Mouse (Mus musculus) frontal cortex, postnatal 14 days (tissue): ENCODE data around the gene Dusp28.
A peak's percentile ranks its signal among the peaks of the same experiment; 100 is the strongest.

Experiments used
- DNase-seq, 2 experiments: peaks; one replicate each; pipeline ENCODE4 v3.0.0; 2022; ENCODE audit warnings: low spot score in 2 of 2

Gene Dusp28

GRCm38 (mm10) chr1:92906779-92907631 lies at the start of gene Dusp28:
TSS of gene Dusp28 (plus strand) at chr1:92906981.
- DNase-seq = peak; percentile 68 to 78

DNA sequence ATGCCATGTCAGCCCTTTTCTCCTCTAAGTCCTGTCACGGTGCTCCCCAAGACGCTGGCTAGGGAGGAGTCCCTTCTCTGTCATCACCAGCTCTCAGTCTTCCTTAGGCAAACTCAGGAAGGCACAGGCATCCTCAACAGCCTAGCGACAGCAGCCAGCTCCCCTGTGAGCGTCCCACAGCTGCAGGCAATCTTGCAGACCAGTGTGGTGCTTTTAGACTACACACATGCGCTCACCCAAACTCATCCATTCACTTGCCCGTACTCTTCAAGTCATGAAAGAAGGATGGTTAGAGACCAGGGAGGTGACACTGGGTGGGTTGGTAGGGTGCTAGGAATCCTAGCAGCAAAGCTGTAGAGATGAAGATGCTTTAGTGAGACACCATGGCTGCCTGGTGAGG lies 45.3 kb upstream of the Dusp28 start:
- DNase-seq = no peak

DNA sequence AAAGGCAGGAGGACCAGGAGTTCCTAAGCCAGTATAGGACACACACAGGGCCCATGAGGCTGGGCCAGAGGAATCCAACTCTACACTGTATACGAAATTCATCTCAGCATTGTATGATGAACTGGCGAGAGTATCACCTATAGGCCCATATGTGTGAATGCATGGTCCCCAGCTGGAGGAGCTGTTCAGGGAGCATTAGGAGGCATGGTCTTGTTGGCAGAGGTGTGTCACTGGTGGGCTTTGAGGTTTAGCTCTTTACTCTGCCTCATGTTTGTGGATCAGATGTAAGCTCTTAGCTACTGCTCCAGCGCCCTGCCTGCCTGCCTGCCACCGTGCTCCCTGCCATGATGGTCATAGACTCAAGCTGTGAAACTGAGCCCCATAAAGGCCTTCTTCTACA lies 43.5 kb upstream of the Dusp28 start:
- DNase-seq = no peak

DNA sequence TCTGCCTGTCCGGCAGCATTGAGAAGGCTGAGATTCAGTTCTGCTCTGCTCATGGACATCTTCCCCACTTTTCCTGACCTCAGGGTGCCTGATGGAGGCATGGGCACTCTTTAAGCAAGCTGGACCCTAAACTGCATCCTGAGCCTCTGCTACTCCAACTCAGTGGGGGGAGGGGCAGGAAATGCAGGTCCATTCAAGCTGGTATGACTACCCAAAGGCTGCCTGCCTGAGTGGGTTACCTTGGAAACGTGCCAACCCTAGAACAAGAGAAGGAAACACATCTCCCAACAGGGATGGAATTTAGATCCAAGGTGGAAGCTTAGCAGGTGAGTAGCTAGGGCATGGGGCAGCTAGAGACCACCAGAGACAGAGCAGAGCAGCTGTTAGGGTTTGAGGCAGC lies 40.6 kb upstream of the Dusp28 start:
- DNase-seq = no peak

DNA sequence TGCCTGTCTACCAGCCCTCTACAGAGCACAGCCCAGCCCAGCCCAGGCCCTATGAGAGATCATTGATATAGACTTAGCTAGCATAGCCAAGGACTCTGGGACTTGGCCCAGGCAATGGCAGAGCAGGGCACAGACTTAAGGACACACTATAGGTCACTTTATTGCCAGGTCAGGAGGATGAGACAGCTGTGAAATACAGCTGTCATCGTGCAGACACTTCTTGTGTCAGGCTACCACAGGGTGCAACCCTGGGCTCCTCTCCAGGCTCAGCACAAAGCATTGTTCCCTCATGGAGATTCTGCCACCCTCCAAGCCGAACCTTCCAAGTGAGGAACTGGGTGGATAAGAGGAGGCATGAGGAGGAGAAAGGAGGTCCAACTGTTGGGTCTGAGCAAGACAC lies 36.8 kb upstream of the Dusp28 start:
- no peak for DNase-seq

GRCm38 (mm10) chr1:92872666-92873065 lies 34.1 kb upstream of the Dusp28 start:
- no peak for DNase-seq

- DNase-seq = no peak
Observed at GRCm38 (mm10) chr1:92874011-92874410, 32.8 kb upstream of the Dusp28 start.

DNA sequence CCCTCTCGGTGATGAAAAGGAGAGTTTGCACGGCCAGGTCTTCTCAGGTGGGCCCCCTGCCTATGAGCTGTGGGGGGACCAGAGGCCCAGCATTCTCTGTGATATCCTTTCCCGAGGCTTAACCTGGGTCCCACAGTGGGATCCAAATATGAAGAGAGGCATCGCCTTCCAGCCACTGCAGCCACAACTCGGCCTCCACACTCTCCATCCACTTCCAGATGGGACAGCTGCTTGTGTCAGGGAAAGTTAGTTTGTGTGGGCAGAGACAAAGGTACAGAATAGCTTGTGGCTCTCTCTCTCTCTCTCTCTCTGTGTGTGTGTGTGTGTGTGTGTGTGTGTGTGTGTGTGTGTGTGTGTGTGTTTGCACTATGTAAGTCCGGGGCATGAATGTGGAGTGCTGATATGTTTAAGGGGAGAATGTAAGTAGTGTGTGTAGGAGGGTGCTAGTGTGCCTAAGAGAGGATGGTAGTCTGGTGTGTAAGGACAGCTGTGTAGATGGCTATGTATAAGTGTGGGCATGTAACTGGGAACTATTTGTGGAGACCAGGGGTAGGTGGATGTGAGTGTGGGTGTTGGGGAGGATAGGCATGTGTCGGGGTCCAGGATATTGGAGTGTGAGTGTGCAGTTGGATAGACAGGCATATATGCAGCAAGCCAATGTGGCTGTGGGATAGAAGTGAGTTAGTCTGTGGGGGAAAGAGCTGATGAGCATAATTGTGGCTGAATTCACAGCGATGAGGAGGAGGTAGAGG lies 31.2 kb upstream of the Dusp28 start:
- DNase-seq = no peak

- no peak for DNase-seq
Observed at GRCm38 (mm10) chr1:92877431-92877978, 29.3 kb upstream of the Dusp28 start.

DNA sequence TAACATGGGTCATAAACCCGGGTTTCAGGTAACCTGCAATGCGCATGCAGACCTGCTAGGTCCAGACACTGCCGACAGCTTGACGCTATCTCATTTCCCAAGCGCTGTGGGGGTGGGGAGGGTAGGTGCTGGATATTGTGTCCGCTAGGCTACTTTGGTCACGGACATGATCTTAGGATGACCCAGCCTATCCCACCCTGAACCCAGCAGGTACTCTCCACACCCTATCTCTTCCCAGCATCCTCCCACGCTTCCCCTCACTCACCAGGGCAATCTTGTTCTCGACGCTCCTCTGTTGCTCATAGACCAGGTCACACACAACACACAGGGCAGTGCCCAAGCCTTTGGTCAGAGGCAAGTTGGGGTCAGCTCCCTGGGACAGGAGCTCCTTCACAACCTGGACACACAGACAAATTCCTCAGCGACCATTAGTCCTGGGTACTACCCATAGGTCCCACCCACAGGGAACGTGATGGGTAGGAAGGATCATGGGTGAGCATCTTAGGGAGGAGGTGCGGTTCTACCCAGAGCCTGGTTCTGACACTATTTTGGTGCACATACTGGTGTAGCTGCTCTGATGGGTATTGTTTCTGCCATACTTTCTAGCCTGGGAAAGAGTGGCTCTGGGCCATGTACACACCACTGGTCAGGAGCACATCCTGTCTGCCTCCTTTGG lies 28.6 kb upstream of the Dusp28 start:
- DNase-seq = no peak

DNA sequence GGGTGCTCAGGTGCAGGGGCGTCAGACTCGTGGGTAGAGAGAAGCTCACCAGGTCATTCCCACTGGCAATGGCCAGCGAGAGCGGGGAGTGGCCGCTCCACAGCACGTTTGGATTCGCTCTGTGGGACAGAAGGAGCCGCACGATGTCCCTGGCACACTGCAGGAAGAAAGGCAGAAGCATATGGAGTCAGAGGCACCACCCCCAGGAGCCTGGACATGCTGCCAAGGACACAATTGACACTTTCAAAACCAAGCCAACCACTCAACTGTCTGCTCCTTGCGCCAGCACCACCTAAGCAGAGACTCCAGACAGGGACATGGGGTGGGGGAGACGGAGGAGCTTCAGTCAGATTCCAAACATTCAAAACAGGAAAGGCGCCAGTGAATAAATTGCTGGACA lies 27.5 kb upstream of the Dusp28 start:
- DNase-seq = no peak

GRCm38 (mm10) chr1:92880101-92880500 lies 26.7 kb upstream of the Dusp28 start:
- DNase-seq = no peak

DNA sequence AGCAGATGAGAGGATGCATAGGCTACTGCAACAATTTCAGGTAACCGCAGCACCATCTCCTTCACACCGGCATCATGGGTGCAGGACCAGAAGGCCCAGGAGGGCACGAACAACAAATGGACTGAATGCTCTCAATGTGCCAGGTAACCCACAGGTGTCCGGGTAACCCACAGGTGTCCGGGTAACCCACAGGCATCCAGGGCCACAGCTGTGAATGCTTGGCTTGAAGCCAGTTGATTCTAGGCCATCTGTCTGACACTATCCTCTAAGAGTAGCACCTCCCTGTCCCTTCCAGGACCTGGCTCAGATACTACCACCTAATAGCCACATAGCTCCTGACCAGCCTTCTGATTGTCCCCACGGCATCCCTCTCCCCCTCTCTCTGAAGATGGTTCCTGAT lies 24.8 kb upstream of the Dusp28 start:
- DNase-seq = no peak

DNA sequence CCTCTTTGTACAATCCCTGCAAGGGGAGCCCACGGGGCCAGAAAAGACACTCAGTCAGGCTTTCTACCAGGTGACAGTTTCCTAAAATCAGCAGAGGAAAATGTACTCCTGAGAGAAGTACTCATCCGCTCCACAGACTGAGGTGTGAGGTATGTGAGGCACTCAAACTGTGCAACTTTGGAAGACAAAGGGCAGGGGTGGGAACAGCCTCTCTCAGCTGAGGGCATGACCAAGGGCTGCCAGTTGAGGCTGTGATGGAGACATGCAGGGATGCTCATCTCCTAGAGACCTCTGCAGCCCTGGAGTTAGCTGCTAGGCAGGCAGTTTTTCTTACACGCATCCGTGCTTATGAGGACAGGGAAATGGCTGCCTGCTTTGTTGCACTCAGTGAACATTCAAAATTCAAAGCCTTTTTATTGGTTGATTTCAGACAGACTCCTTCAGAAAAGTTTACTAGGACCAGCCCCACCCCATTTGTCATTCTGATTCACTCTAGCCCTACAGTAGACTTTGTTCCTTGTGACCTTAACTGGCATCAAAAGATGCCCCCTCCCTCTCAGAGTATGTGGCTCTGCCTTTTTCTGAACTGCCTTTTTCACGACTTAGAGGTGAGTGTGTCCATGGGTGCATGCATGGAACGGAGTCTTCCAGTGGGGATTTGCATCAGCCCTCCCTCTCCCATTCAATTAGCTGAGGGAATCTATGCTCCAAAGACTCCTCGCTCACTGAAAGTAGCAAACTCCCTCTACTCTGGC lies 17.7 kb upstream of the Dusp28 start:
- no peak for DNase-seq

- DNase-seq = no peak
Observed at GRCm38 (mm10) chr1:92892791-92893190, 14.0 kb upstream of the Dusp28 start.

DNA sequence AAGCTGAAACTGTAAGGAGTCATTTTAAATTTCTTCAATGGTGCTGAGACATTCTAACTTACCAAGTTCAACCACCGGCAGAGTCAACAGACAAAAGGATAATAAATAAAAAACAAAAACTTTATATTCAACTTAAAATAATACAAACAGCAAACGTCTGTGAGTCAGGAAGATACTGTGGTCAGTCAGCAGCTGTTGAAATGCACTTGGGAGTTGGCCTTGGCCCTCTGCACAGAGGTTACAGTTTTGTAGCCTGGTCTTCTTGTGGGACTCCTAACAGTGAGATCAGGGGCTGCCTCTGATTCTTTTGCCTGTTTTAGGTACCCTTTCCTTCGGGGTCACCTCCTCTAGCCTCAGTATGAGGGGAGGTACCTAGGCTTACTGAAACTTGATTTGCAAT lies 12.9 kb upstream of the Dusp28 start:
- no peak for DNase-seq

DNA sequence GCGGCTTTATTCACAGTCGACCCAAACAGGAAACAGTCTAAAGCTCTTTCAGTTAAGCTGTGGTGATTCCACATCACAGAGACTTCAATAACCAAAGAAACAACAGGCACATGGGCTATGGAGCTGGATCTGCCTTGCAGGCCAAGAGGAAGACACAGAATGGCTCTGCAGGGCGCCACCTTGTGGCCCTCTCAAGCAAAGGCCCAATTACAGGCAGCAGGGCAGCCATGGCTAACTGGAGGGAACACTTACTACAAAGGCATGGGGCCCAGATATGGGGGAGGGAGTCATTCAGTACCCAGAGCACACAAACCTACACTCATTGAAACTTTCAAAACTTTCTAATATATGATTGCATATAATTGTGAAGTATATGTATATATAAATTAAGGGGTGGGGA lies 11.7 kb upstream of the Dusp28 start:
- DNase-seq = peak; percentile 69 to 79

DNA sequence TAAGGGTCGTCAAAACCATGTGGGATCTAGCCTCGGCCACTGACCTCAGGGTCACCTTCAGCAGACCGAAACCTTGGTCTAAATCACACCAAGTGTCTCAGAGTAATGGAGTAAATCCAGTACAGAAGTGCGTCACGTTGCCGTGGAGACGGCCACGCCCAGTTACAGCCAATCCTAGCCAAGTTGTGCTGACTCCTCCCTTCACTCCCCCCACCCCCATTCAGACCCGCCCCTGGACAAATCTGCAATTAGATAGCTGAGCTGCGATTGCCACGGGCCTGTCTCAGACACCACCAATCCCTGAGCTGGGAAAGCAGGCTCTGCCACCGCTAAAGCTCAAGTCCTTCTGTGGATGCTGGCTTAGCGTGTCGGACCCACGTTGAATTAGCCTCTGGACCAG lies 4.0 kb upstream of the Dusp28 start, which contains the start of gene Ankmy1:
Ankmy1 (minus strand) TSS at position 121 of the 400 bp plus-strand sequence.
- peak; percentile 58 to 71 for DNase-seq

- no peak for DNase-seq
Observed at GRCm38 (mm10) chr1:92903627-92904026, 3.2 kb upstream of the Dusp28 start.

DNA sequence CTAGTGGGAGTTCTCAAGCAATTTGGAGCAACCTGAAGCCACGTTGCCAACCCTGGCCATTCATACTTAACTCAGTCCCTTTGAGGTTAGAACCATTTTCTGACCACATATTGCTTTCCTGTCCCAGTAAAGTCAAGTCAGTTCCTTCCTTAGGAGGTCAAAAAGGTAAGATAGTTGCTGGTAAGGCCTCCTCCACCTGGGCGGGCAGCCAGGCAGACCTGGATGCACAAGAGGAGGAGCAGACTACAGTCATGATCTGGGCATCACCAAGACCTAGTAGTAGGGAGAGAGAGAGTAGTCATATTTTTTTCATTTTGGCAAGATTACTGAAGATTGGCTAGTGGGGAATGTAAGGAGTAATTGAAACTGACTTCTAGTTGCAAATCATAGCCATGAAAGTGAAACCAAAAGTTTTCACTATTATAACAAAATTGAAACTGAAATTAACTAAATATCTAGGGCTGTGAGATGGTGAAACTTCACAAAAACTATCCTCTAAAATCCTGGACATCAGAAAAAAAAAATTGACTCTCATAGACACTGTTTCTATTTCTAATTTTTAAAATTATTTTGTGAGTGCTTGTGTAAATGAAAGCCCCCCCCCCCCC lies 974 bp upstream of the Dusp28 start:
- no peak for DNase-seq
